Mouse (Mus musculus) forebrain, embryonic 15.5 days (tissue): ENCODE data around the gene Slc35a1. TPM values are rescaled to one million over a fixed set of nuclear protein-coding genes. Genes with fewer than 3 reads are reported as not detected.
A peak's percentile ranks its signal among the peaks of the same experiment; 100 is the strongest.

Source experiments
- ATAC-seq: fragments of 200-750 bp; cut with Nextera tagmentation; replicated peaks from 2 replicates; pipeline ENCODE4 v1.8.0; 2017; ENCODE audit warnings: mild to moderate bottlenecking, moderate TSS enrichment, moderate library complexity
- H3K27ac ChIP-seq: fragments of 300-500 bp; sonication (generic); replicated peaks from 2 replicates; pipeline ENCODE4 v1.5.1; 2015; ENCODE audit warnings: mild to moderate bottlenecking, inconsistent platforms
- H3K27me3 ChIP-seq: fragments of 300-500 bp; sonication (generic); 2 replicates; pipeline ENCODE4 v1.6.1; 2015; ENCODE audit warnings: inconsistent platforms
- H3K36me3 ChIP-seq: fragments of 300-500 bp; sonication (generic); 2 replicates; pipeline ENCODE4 v1.6.1; 2015; ENCODE audit warnings: mild to moderate bottlenecking, inconsistent platforms
- H3K4me1 ChIP-seq: fragments of 300-500 bp; sonication (generic); 2 replicates; pipeline ENCODE4 v1.6.1; 2015; ENCODE audit warnings: inconsistent platforms
- H3K4me2 ChIP-seq: fragments of 300-500 bp; sonication (generic); replicated peaks from 2 replicates; pipeline ENCODE4 v1.6.1; 2015; ENCODE audit warnings: mild to moderate bottlenecking, inconsistent platforms
- H3K4me3 ChIP-seq: fragments of 300-500 bp; sonication (generic); 2 replicates; pipeline ENCODE4 v1.5.1; 2015; ENCODE audit warnings: mild to moderate bottlenecking, inconsistent platforms
- H3K9ac ChIP-seq: fragments of 300-500 bp; sonication (generic); replicated peaks from 2 replicates; pipeline ENCODE4 v1.6.1; 2015; ENCODE audit warnings: mild to moderate bottlenecking, inconsistent platforms
- H3K9me3 ChIP-seq: fragments of 300-500 bp; sonication (generic); 2 replicates; pipeline ENCODE4 v1.6.1; 2016; ENCODE audit warnings: inconsistent platforms
- WGBS: fragments of 180-500 bp; shearing (Covaris S2); methylation state at CpG from one replicate; pipeline ENCODE4 v1.1.7; 2015; ENCODE audit warnings: mixed read lengths; 5-methylcytosine and 5-hydroxymethylcytosine counted together
- polyA plus RNA-seq: library from polyadenylated mRNA; unstranded; fragments of >200 nt; fragmentation: Nextera tagmentation; extraction: Ambion mirVana; gene quantifications from 2 replicates; pipeline ENCODE4 v1.2.1, GENCODE M21; 2015

The Slc35a1 gene
- polyA plus RNA-seq, 1 experiment from 2014 or later = 52.3 TPM

DNA sequence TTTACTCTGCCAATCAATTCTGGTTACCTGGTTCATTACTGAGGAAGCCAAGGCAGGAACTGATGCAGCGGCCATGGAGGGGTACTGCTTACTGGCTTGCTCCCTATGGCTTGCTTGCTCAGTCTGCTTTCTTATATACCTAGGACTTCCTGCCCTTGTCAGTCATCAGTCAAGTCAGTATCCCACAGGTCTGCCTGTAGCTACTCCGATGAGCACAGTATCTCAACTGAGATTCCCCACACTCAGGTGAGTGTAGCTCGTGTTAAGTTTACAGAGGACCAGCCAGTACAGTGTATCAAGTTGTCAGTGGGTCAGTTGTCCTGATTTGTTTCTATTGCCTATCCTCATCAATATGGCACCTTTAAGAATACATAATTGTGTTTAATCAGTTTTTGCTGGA, 46.5 kb downstream of the Slc35a1 start:
- ATAC-seq = no peak
- Histone ChIP-seq H3K4me3 (no peak overlapping the region), H3K4me1 (no peaks in the 10 kb centered on the region), H3K27me3 (no peaks in the 10 kb centered on the region), H3K9ac (no peak overlapping the region), H3K4me2 (no peak overlapping the region), H3K27ac (no peak overlapping the region), H3K36me3 (peaks cover 17% of the 10 kb centered on the region), H3K9me3 (no peaks in the 10 kb centered on the region)
- 94% methylated on average over 3 of the region's 3 CpGs for WGBS

DNA sequence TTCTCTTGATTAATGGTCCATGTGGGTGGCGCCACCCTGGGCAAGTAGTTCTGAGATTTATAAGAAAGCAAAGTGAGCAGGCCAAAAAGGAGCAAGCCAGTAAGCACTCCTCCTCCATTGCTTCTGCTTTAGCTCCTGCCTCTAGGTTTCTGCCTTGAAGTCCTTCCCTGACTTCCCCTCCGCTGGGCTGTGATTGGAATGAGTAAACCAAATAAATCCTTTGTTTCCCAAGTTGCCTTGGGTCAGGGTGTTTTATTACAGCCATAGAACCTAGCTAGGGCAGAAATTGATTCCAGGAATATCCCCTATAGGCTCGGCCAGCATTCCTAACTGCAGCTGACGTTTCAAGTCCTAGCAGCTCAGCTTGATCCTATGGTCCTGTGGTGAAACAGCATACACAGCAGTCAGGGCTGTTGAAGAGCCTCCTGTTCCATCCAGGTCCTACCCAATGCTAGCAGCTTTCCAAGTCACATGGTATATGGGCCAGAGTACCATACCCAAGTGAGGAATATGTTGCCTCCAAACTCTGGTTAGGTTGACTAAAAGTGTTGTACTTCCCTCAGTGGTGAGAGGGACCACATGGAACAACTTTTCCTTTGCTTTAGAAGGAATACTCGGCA, 47.4 kb downstream of the Slc35a1 start:
- no peak overlapping the region for H3K9ac ChIP-seq
- H3K27ac ChIP-seq = no peak overlapping the region
- no peaks in the 10 kb centered on the region for H3K27me3 ChIP-seq
- no peak for ATAC-seq
- no peak overlapping the region for H3K4me2 ChIP-seq
- H3K36me3 ChIP-seq = peaks cover 17% of the 10 kb centered on the region
- H3K4me3 ChIP-seq = no peak overlapping the region
- no peaks in the 10 kb centered on the region for H3K4me1 ChIP-seq
- 89% methylated on average over 5 of the region's 5 CpGs for WGBS
- H3K9me3 ChIP-seq = no peaks in the 10 kb centered on the region

DNA sequence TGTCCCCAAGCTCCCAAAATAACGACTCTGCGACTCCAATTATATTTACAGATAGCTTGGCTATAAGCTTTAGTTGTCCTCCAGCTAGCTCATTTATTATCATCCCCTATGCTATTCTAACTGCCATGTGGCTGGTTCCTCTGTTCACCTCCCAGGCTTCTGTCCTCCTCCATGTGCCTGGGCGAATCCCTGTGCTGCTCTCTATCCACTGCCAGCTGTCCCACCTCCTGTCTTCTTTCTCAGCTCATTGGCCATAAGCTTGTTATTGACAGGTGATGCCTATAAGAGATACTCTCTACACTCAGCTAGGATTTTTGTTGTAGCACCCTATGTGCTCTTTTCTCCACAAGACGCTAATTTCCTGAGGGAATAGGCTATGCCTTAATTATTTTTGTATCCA, 49.4 kb downstream of the Slc35a1 start:
- H3K4me1 ChIP-seq = no peaks in the 10 kb centered on the region
- no peak for ATAC-seq
- H3K36me3 ChIP-seq = peaks cover 19% of the 10 kb centered on the region
- 87% methylated on average over 4 of the region's 4 CpGs for WGBS
- no peak overlapping the region for H3K27ac ChIP-seq
- no peaks in the 10 kb centered on the region for H3K27me3 ChIP-seq
- no peak overlapping the region for H3K9ac ChIP-seq
- no peaks in the 10 kb centered on the region for H3K9me3 ChIP-seq
- no peak overlapping the region for H3K4me2 ChIP-seq
- no peak overlapping the region for H3K4me3 ChIP-seq

DNA sequence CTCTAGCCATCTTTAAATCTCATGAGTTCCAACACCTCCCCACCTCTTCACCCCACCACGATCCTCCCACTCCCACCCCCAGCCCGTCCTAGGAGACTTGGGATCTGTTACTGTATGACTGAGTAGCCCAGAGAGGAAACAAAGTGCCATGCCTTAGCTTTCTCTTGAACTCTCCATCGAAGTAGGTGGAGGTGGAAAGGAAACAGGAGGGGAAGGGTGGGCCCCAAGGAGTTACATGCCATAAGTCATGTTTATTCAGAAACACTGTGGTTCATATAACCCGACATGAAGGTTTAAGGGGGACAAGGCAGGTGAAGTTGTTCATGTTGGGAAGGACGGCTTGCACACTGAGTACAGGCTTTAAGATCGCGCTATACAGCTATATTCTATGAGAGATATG, 49.9 kb downstream of the Slc35a1 start:
- ATAC-seq = no peak

DNA sequence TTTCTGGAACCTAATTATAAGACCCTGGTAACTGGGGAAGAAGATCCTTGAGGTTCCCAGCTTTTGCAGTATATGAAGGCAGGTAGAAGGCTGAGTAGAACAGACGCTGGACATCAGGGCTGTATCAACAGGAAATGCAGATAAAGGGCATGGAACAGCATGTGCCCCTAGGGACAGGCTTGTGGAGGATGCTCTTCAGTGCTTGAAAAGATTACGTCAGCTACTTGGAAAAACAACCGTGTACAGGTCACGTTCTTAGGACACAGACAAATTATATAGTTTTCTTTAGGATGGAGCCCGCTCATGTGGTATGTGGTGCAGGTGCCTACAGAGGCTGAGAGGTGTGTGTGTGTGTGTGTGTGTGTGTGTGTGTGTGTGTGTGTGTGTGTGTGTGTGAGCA, 51.2 kb downstream of the Slc35a1 start:
- Histone ChIP-seq H3K9ac (no peak overlapping the region), H3K36me3 (peaks cover 24% of the 10 kb centered on the region), H3K27me3 (no peaks in the 10 kb centered on the region), H3K27ac (no peak overlapping the region), H3K9me3 (no peaks in the 10 kb centered on the region), H3K4me1 (no peaks in the 10 kb centered on the region), H3K4me2 (no peak overlapping the region), H3K4me3 (no peak overlapping the region)
- WGBS = 86% methylated on average over 5 of the region's 5 CpGs
- ATAC-seq = no peak

More for the DNA sequence above, 49.9 kb downstream of the Slc35a1 start:
- Histone ChIP-seq H3K9me3 (no peaks in the 10 kb centered on the region), H3K4me1 (no peaks in the 10 kb centered on the region), H3K27ac (no peak overlapping the region), H3K36me3 (peaks cover 18% of the 10 kb centered on the region), H3K4me3 (no peak overlapping the region), H3K27me3 (no peaks in the 10 kb centered on the region), H3K9ac (no peak overlapping the region), H3K4me2 (no peak overlapping the region)
- WGBS = 94% methylated on average over 7 of the region's 7 CpGs

DNA sequence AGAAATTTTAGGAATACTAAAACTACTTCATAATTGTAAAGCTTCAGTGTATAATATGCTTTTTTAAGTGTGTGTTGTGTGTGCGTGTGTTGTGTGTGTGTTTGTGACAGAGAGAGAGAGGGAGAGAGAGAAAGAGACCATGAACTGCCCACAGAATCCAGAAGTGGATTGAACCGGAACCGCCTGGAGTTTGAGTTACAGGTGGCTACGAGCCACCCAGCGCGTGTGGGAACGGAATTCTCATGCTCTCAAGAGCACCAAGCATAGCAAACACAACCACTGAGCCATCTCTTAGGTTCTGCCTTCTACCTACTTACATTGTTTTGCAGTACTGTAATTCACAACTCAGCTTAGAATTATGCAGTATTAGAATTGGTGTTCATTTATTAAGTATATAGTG, 53.1 kb downstream of the Slc35a1 start:
- H3K27me3 ChIP-seq = no peaks in the 10 kb centered on the region
- no peaks in the 10 kb centered on the region for H3K9me3 ChIP-seq
- H3K27ac ChIP-seq = no peak overlapping the region
- ATAC-seq = no peak
- H3K9ac ChIP-seq = no peak overlapping the region
- no peak overlapping the region for H3K4me3 ChIP-seq
- peaks cover 22% of the 10 kb centered on the region for H3K36me3 ChIP-seq
- no peak overlapping the region for H3K4me2 ChIP-seq
- 96% methylated on average over 7 of the region's 7 CpGs for WGBS
- no peaks in the 10 kb centered on the region for H3K4me1 ChIP-seq

DNA sequence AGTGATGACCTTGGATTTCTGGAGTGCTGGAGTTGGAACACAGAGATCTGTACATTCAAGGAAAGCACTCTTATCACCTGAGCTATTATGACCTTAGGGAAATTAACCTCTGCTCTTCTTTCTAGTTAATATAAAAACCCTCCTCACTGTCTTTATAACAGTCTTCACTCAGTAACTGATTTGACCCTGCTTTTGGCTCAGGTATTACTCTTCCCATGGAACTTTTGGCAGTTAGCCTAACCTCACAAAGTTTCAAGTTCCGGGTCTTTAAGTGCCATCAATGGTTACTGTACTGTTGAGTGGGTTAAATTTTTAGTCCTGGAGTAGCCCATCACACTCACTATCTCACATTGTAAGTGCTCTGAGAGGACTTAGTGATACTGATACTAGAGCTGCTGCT, 57.3 kb downstream of the Slc35a1 start:
- Histone ChIP-seq H3K27ac (no peak overlapping the region), H3K4me3 (no peak overlapping the region), H3K9ac (no peak overlapping the region), H3K36me3 (peaks cover 37% of the 10 kb centered on the region), H3K4me1 (no peaks in the 10 kb centered on the region), H3K9me3 (no peaks in the 10 kb centered on the region), H3K4me2 (no peak overlapping the region), H3K27me3 (no peaks in the 10 kb centered on the region)
- WGBS = 98% methylated on average over 1 of the region's 1 CpGs
- ATAC-seq = no peak

DNA sequence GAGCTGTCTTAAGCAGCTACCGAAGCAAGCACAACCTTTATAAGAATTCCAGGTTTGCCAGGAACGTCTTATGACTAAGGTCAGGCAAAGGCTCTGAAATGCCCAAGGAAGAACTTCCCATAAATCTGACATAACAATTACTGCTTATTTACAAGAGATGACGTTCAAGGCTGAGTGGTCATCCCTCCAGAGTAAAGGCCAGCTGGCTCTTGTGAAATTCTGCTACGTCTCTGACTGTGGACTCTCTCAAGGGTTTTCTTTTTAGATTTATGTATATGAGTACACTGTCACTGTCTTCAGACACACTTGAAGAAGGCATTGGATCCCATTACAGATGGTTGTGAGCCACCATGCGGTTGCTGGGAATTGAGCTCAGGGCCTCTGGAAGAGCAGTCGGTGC, 60.8 kb downstream of the Slc35a1 start:
- no peaks in the 10 kb centered on the region for H3K4me1 ChIP-seq
- H3K4me2 ChIP-seq = no peak overlapping the region
- 94% methylated on average over 6 of the region's 6 CpGs for WGBS
- ATAC-seq = no peak
- no peak overlapping the region for H3K4me3 ChIP-seq
- no peak overlapping the region for H3K27ac ChIP-seq
- no peaks in the 10 kb centered on the region for H3K27me3 ChIP-seq
- H3K9me3 ChIP-seq = no peaks in the 10 kb centered on the region
- H3K9ac ChIP-seq = no peak overlapping the region
- peaks cover 37% of the 10 kb centered on the region for H3K36me3 ChIP-seq

DNA sequence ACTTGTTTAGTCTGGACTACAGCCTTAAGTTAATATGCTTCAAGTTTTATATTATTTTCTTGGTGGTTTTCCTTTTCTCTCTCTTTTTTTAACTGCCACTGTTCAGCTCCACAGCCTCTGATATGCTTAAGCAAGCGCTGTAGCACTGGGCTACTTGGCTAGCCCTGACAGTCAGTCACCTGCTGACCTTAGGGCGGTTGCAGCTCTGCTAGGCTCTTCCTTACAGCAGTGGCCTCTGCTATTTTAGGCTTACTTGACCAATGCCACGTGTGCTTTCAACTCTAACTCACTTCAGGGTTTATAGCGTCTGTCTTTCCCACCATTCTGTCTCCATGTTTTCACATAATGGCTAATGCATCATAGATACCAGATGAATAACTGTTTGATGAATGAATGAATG, 61.7 kb downstream of the Slc35a1 start:
- no peaks in the 10 kb centered on the region for H3K9me3 ChIP-seq
- no peaks in the 10 kb centered on the region for H3K4me1 ChIP-seq
- no peak overlapping the region for H3K9ac ChIP-seq
- peaks cover 30% of the 10 kb centered on the region for H3K36me3 ChIP-seq
- no peak for ATAC-seq
- no peak overlapping the region for H3K4me3 ChIP-seq
- no peaks in the 10 kb centered on the region for H3K27me3 ChIP-seq
- 90% methylated on average over 4 of the region's 4 CpGs for WGBS
- no peak overlapping the region for H3K4me2 ChIP-seq
- H3K27ac ChIP-seq = no peak overlapping the region

DNA sequence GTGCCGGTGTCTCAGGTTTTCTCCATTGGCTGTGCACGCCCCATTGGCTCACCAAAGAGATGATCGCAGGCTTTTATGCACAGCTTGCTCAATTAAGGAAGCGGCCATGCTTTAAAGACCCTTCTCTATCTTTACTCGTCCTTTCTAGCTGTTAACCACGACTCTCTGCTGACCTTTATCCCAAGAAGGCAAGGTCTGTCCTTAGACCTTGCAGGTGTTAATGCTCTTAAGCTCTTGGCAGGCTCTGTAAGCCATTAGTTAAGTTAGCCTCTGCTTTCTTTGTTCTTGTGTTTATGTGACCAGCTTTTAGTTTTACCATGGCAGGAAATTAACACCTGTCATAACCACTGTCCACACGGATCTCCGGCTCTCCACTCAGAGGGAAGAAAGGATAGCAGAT, 71.1 kb downstream of the Slc35a1 start:
- ATAC-seq = no peak
- Histone ChIP-seq H3K4me2 (peak overlapping the region; percentile 82), H3K9me3 (no peaks in the 10 kb centered on the region), H3K4me3 (peak overlapping the region; percentile 91), H3K9ac (peak overlapping the region; percentile 79; the same call in 1 of the 2 replicates), H3K36me3 (no peaks in the 10 kb centered on the region), H3K4me1 (peaks cover 24% of the 10 kb centered on the region), H3K27ac (no peak overlapping the region), H3K27me3 (no peaks in the 10 kb centered on the region)
- WGBS = 37% methylated on average over 8 of the region's 8 CpGs

DNA sequence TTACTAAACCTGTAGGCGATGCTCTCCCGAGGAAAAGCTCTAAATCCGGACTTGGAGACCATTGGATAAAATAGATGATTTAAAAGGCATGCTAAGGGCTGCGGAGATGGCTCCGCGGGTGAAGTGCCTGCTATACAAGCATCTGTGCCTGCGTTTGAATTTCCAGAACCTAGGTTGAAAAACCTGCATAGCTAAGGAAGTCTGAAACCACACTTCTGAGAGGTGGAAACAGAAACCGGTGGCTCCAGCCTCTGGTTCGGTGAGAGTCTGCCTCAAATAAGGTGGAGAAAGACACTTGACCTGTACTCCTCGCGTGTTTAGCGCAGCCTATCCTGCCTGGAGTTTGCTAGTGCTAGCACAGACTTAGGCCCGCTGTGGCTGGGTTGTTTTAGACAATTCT, 71.9 kb downstream of the Slc35a1 start:
- WGBS = 3% methylated on average over 13 of the region's 13 CpGs
- H3K4me2 ChIP-seq = peak overlapping the region; percentile 82
- ATAC-seq = peak; percentile 15; the same call in 1 of the 2 replicates
- peak overlapping the region; percentile 79 for H3K9ac ChIP-seq
- H3K27me3 ChIP-seq = no peaks in the 10 kb centered on the region
- peak overlapping the region; percentile 91 for H3K27ac ChIP-seq
- peak overlapping the region; percentile 91 for H3K4me3 ChIP-seq
- H3K36me3 ChIP-seq = no peaks in the 10 kb centered on the region
- peaks cover 24% of the 10 kb centered on the region for H3K4me1 ChIP-seq
- H3K9me3 ChIP-seq = no peaks in the 10 kb centered on the region

DNA sequence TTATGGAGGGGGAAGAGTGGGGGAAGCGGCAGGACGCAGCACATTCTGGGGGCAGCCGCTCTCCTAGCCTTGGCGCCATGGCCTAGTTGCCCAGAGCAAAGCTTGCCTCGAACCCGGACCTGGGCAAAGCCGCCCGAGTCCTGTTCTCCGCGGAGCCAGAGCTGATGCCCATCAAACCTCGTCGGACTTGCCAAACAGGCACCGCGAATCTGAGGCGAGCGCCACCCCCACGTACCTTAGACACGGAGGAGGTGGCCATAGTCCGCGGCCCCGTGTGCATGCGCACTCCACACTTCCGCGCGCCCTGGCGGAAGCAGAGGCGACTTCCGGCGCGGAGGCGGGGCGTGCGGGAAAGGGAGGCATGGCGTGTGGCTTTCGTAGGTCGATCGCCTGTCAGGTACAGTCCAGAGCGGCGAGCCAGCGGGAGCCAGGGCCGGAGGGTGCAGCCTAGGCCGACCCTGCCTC, 72.6 kb downstream of the Slc35a1 start, which contains the start of the genes Orc3 and Rars2:
Gene Orc3, minus strand, starts transcription at position 315 of the 465 bp plus-strand sequence.
Gene Rars2, plus strand, starts transcription at position 328 of the 465 bp plus-strand sequence.
- Histone ChIP-seq H3K4me1 (peaks cover 24% of the 10 kb centered on the region), H3K9ac (peak within 1 kb of the TSS; percentile 79), H3K36me3 (peaks cover 2% of the 10 kb centered on the region; the same call in 1 of the 2 replicates), H3K27me3 (no peaks in the 10 kb centered on the region), H3K9me3 (no peaks in the 10 kb centered on the region), H3K27ac (peak within 1 kb of the TSS; percentile 91), H3K4me3 (peak within 1 kb of the TSS; percentile 91), H3K4me2 (peak within 1 kb of the TSS; percentile 82)
- ATAC-seq = peak; percentile 99
- under 1% methylated on average over 42 of the region's 42 CpGs for WGBS
